Mouse (Mus musculus) limb, embryonic 14.5 days (tissue): Measurements from ENCODE around the gene Ndufa7. TPM values are rescaled to one million over a fixed set of nuclear protein-coding genes. Genes with fewer than 3 reads are reported as not detected.
"Not testable (repeated sequence)": the region's sequence is repeated elsewhere in the genome, so short reads cannot be mapped to it uniquely, and the experiment has no call there.

Source experiments
- ATAC-seq: fragments of 200-750 bp; cut with Nextera tagmentation; 2 replicates; pipeline ENCODE4 v1.8.0; 2017; ENCODE audit warnings: low read depth, moderate number of reproducible peaks, moderate TSS enrichment; ENCODE audit not compliant: low FRiP score
- DNase-seq: peaks from one replicate; pipeline ENCODE4 v3.0.0-alpha.2; 2015; ENCODE audit warnings: low spot score
- H3K27ac ChIP-seq: fragments of 300-500 bp; sonication (generic); replicated peaks from 2 replicates; pipeline ENCODE4 v1.5.1; 2014; ENCODE audit warnings: low read depth, mild to moderate bottlenecking, low read length, moderate library complexity, mixed read lengths
- H3K27me3 ChIP-seq: fragments of 300-500 bp; sonication (generic); 2 replicates; pipeline ENCODE4 v1.6.1; 2014; ENCODE audit warnings: low read length, mixed read lengths; ENCODE audit not compliant: control insufficient read depth, insufficient read depth
- H3K36me3 ChIP-seq: fragments of 300-500 bp; sonication (generic); 2 replicates; pipeline ENCODE4 v1.6.1; 2014; ENCODE audit warnings: mild to moderate bottlenecking, low read length, moderate library complexity, mixed read lengths; ENCODE audit not compliant: control insufficient read depth, insufficient read depth
- H3K4me1 ChIP-seq: fragments of 300-500 bp; sonication (generic); 2 replicates; pipeline ENCODE4 v1.6.1; 2014; ENCODE audit warnings: antibody characterized with exemption, low read length, mixed read lengths; ENCODE audit not compliant: control insufficient read depth, insufficient read depth
- H3K4me2 ChIP-seq: fragments of 300-500 bp; sonication (generic); replicated peaks from 2 replicates; pipeline ENCODE4 v1.6.1; 2014; ENCODE audit warnings: low read depth, mild to moderate bottlenecking, low read length, moderate library complexity; ENCODE audit not compliant: severe bottlenecking
- H3K4me3 ChIP-seq: fragments of 300-500 bp; sonication (generic); replicated peaks from 2 replicates; pipeline ENCODE4 v1.5.1; 2014; ENCODE audit warnings: low read length
- H3K9ac ChIP-seq: fragments of 300-500 bp; sonication (generic); 2 replicates; pipeline ENCODE4 v1.6.1; 2014; ENCODE audit warnings: mild to moderate bottlenecking, low read depth, low read length, moderate library complexity; ENCODE audit not compliant: severe bottlenecking
- H3K9me3 ChIP-seq: fragments of 300-500 bp; sonication (generic); 2 replicates; pipeline ENCODE4 v1.6.1; 2016; ENCODE audit warnings: low read length; ENCODE audit not compliant: control insufficient read depth
- POLR2A ChIP-seq: fragments of 200-500 bp; IDR thresholded peaks from 2 replicates; pipeline ENCODE4 v1.8.0; 2012; ENCODE audit warnings: inconsistent platforms, mild to moderate bottlenecking, moderate library complexity, borderline replicate concordance; ENCODE audit not compliant: insufficient read depth, insufficient read length; ENCODE audit errors: extremely low read depth
- WGBS: fragments of 180-500 bp; shearing (Covaris S2); extraction: QIAGEN DNeasy Blood & Tissue Kit; methylation state at CpG from one replicate; pipeline ENCODE4 v1.1.7; 2014; 5-methylcytosine and 5-hydroxymethylcytosine counted together
- polyA plus RNA-seq, 2 experiments: library from polyadenylated mRNA; depleted of rRNA in 1 of 2; stranded (reverse) in 1 of 2; unstranded in 1 of 2; fragments of >200 nt; fragmentation: Nextera tagmentation in 1 of 2; extraction: Ambion mirVana in 1 of 2; gene quantifications; 2 replicates each; pipeline versions ENCODE4 v1.2.1 to v1.2.3; 2012 to 2014

Gene Ndufa7
- polyA plus RNA-seq, 2 experiments = 302 to 530 TPM

DNA sequence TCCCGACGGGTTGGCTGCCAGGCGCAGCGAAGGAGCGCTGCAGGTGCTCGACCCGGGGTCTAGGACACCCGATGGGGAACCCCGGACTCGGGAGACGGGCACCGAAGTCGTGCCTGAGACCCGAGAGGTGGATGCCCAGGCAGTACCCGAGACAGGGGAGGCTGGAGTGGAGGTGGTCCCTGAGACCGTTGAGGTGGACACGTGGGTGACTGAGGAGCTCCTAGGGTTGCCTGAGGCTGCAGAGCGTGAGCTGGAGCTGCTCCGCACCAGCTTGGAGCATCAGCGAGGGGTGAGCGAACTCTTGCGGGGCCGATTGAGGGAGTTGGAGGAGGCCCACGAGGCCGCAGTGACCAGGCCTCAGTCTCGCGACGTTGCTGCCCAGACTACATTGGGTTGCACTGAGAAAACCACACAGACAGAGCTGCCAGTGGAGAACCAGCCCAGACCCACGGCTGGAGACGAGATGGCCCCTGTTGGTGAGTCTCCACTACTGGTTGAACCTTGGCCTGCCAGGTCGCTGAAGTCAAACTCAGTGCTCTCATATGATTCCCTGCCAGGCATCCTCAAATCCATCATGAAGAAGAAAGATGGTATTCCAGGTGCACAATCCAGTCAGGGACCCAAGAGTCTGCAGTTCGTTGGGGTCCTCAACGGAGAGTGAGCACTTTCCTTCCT is 6.3 kb upstream of the Ndufa7 start:
- H3K27me3 ChIP-seq = no peaks in the 10 kb centered on the region
- 15% methylated on average over 33 of the region's 33 CpGs for WGBS
- H3K9ac ChIP-seq = peak overlapping the region; percentile 75
- peaks cover 12% of the 10 kb centered on the region for H3K4me1 ChIP-seq
- peak overlapping the region; percentile 59 for H3K4me3 ChIP-seq
- H3K36me3 ChIP-seq = peaks cover 48% of the 10 kb centered on the region
- ATAC-seq (peak; percentile 51), DNase-seq (no peak)
- H3K9me3 ChIP-seq = no peaks in the 10 kb centered on the region
- peak overlapping the region; percentile 73 for H3K27ac ChIP-seq
- peak overlapping the region; percentile 93 for H3K4me2 ChIP-seq
- no peak for TF ChIP-seq POLR2A

DNA sequence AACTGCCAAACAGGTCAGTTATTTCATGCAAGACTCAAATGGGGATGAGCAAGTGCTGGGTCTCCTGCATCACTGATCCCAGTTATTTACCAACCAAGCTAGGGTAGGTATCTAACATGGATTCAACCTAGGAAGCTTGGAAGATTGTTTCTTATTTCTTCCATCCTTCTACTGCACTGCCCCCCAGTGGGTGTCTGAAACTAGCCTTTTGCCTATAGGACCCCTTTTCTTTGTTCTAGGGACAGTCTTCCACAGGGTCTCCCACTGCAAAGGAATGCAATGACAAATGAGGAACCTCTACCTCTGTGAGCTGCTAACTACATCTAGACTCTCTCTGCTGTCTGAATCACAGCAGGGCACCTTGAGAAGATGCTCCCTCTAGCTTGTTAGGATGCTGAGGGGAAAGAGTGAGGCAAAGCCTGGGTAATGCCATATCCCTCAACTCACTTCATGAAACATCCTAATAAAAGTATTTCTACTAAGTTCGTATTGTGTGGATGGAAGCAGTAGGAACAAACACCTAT is 1.9 kb upstream of the Ndufa7 start:
- Histone ChIP-seq H3K4me2 (peak overlapping the region; percentile 78; the same call in 1 of the 2 replicates), H3K9me3 (no peaks in the 10 kb centered on the region), H3K27me3 (no peaks in the 10 kb centered on the region), H3K27ac (no peak overlapping the region), H3K36me3 (peaks cover 59% of the 10 kb centered on the region), H3K4me1 (peaks cover 15% of the 10 kb centered on the region), H3K9ac (no peak overlapping the region), H3K4me3 (no peak overlapping the region)
- WGBS = 84% methylated on average over 1 of the region's 1 CpGs
- TF ChIP-seq POLR2A = no peak
- DNase-seq (no peak), ATAC-seq (no peak)

DNA sequence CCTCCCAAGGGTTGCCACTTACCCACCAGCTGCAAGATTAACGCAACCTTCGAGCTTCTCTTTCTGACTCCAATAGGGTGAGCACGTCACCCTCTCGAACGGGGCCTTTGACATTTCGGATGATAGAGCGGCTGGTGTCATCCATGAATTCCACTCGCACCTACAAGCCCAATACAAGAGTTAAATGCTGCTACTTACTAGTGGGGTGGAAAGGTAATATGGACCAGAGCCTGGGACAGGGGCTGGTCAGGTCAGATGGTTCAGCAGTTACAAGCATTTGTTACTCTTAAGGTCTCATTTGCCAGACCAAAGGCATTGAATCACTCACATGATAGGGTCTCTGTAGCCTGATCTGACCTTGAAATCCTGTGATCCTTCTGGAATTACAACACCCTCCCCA is 1.2 kb upstream of the Ndufa7 start:
- H3K9me3 ChIP-seq, ATAC-seq, DNase-seq, H3K27ac ChIP-seq, H3K27me3 ChIP-seq: not testable (repeated sequence)
- H3K4me2 ChIP-seq = peak overlapping the region; percentile 78
- 85% methylated on average over 8 of the region's 8 CpGs for WGBS
- H3K9ac ChIP-seq = peak overlapping the region; percentile 76
- H3K4me3 ChIP-seq = peak overlapping the region; percentile 73
- peaks cover 11% of the 10 kb centered on the region for H3K4me1 ChIP-seq
- H3K36me3 ChIP-seq = peaks cover 61% of the 10 kb centered on the region

GRCm38 (mm10) chr17:33824997-33825330 is 592 bp downstream of the Ndufa7 start:
- peaks cover 58% of the 10 kb centered on the region for H3K36me3 ChIP-seq
- peak overlapping the region; percentile 76 for H3K9ac ChIP-seq
- peak overlapping the region; percentile 73 for H3K4me3 ChIP-seq
- ATAC-seq, H3K4me1 ChIP-seq, H3K9me3 ChIP-seq, H3K27me3 ChIP-seq, DNase-seq: not testable (repeated sequence)
- WGBS = 3% methylated on average over 6 of the region's 6 CpGs
- H3K27ac ChIP-seq = peak overlapping the region; percentile 79
- peak overlapping the region; percentile 72 for H3K4me2 ChIP-seq

DNA sequence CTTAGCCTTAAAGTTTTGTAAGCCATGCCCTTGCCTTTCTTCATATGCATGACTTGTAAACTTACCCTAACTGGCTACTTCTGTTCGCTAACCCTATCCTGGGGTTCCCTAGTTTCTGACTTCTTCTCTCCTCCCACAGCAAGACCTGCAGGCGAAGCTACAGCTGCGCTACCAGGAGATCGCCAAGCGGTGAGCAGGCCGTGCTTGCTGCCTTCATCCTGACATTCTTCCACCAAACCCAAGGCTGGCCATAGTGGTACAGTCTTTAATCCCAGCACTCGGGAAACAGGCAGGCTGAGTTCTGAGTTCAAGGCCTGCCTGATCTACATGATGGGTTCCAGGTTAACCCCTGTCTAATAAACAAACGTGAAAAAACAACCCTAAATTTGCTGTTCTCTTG is 1.1 kb downstream of the Ndufa7 start:
- no peaks in the 10 kb centered on the region for H3K27me3 ChIP-seq
- H3K27ac ChIP-seq = no peak overlapping the region
- ATAC-seq (no peak), DNase-seq (no peak)
- H3K4me3 ChIP-seq = peak overlapping the region; percentile 73
- H3K4me2 ChIP-seq = peak overlapping the region; percentile 72
- H3K9ac ChIP-seq = peak overlapping the region; percentile 76; the same call in 1 of the 2 replicates
- peaks cover 58% of the 10 kb centered on the region for H3K36me3 ChIP-seq
- H3K4me1 ChIP-seq = peaks cover 8% of the 10 kb centered on the region
- no peaks in the 10 kb centered on the region for H3K9me3 ChIP-seq
- TF ChIP-seq POLR2A = no peak
- 86% methylated on average over 8 of the region's 8 CpGs for WGBS

DNA sequence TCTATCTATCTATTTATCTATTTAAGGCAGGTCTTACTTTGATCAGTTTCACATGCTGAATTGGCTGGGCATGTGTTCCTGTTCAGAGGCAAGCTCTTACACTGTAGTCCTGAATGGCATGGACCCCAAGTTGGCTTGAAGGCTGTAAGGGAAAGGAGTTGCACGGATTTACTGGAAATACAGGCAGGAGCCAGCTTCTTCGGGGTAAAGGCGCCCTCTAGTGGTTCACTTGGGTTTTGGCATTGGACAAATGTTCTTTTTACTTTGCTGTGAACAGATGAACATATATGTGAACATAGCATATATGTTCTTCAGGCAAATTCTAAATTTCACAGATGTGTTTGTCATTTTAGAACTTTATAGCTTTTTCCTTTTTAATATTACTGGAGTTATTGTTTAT is 2.5 kb downstream of the Ndufa7 start:
- Histone ChIP-seq H3K9me3 (no peaks in the 10 kb centered on the region), H3K27ac (no peak overlapping the region), H3K9ac (no peak overlapping the region), H3K36me3 (peaks cover 55% of the 10 kb centered on the region), H3K4me1 (peaks cover 8% of the 10 kb centered on the region), H3K27me3 (no peaks in the 10 kb centered on the region), H3K4me3 (no peak overlapping the region), H3K4me2 (no peak overlapping the region)
- 1% methylated on average over 3 of the region's 3 CpGs for WGBS
- ATAC-seq = no peak
- DNase-seq = peak; percentile 84
- TF ChIP-seq POLR2A = no peak
